ENCODE assay signal across 23 mouse cellular contexts in the genomic region with DNA sequence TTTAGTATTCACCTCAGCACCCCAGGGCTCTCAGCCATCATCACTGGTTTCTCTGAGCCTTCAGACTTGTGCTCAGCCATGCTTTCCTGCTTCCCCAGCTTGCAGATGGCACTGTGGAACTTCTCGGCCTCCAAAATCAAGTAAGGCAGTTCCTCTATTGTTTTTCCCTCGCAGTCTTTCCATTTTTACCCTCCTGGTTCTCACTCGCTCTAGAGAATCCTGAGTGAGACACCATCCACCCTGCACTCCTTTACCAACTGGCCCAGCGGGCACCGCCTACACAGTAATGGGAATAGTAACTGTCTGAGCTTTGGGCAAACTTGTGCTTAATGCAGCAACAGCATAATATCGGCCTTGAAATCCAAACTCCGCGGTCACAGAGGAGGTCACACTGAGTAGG. TPM values are rescaled to one million over a fixed set of nuclear protein-coding genes. Genes with fewer than 3 reads are reported as not detected.
"Had no signal": no experiment of that assay in that cellular context is flagged by ENCODE, and none has a peak within 500 bp of the region (broad histone marks: within the 10 kb centered on the region; RNA-seq: fewer than 3 reads in every experiment).

No protein-coding gene starts in this region.

- H3K9ac ChIP-seq: kidney, embryonic 15.5 days; limb, embryonic 13.5 days; liver, embryonic 12.5 days; liver, embryonic 15.5 days; lung, embryonic 15.5 days; neural tube, embryonic 12.5 days; stomach, embryonic 15.5 days had no signal

- DNase-seq: kidney, adult 2 months; kidney, postnatal 10 days; kidney, postnatal 36 days; liver; lung, adult 18-20 months; lung, postnatal 14 days; lung, postnatal 4 days; midbrain, embryonic 14.5 days; right cerebral cortex, postnatal 25 days; spleen, adult 18-20 months; thymus, adult 18-20 months; thymus, postnatal 36 days had no signal

- H3K4me1 ChIP-seq: limb, embryonic 13.5 days; liver, embryonic 12.5 days; liver, embryonic 15.5 days; lung, embryonic 15.5 days; neural tube, embryonic 12.5 days; stomach, embryonic 15.5 days had no signal

- H3K27me3 ChIP-seq: kidney, embryonic 15.5 days; limb, embryonic 13.5 days; liver, embryonic 12.5 days; liver, embryonic 15.5 days; lung, embryonic 15.5 days; neural tube, embryonic 12.5 days; stomach, embryonic 15.5 days had no signal

- H3K9me3 ChIP-seq: kidney, embryonic 15.5 days; limb, embryonic 10.5 days; liver, embryonic 15.5 days; lung, embryonic 15.5 days; neural tube, embryonic 12.5 days; stomach, embryonic 15.5 days had no signal

- H3K27ac ChIP-seq: kidney, embryonic 15.5 days; limb, embryonic 10.5 days; limb, embryonic 13.5 days; liver, embryonic 12.5 days; liver, embryonic 15.5 days; lung, embryonic 15.5 days; neural tube, embryonic 12.5 days; stomach, embryonic 15.5 days had no signal

- H3K4me3 ChIP-seq: kidney, embryonic 15.5 days; limb, embryonic 10.5 days; limb, embryonic 13.5 days; liver, embryonic 12.5 days; liver, embryonic 15.5 days; lung, embryonic 15.5 days; neural tube, embryonic 12.5 days; stomach, embryonic 15.5 days had no signal

- ATAC-seq: liver, embryonic 12.5 days had no signal

- H3K4me2 ChIP-seq: kidney, embryonic 15.5 days; limb, embryonic 13.5 days; liver, embryonic 12.5 days; liver, embryonic 15.5 days; lung, embryonic 15.5 days; midbrain, embryonic 11.5 days; neural tube, embryonic 12.5 days; stomach, embryonic 15.5 days had no signal

RNA-seq across cellular contexts. Expression of a gene that starts 47.2 kb away (rescaled TPM):
- total RNA-seq: left cerebral cortex, adult 18-20 months; neutrophil, adult 5-6 weeks had no signal
